Mouse (Mus musculus): ENCODE data around the gene Hist1h4d. TPM values are rescaled to one million over a fixed set of nuclear protein-coding genes. Genes with fewer than 3 reads are reported as not detected.
"Not testable (repeated sequence)": the region's sequence is repeated elsewhere in the genome, so short reads cannot be mapped to it uniquely, and the experiment has no call there.

The Hist1h4d gene
- polyA plus RNA-seq, 1 experiment from 2014 or later = 38.1 TPM

- H3K27ac ChIP-seq (replicated peaks; ENCODE audit: low read depth, low read length) = no peak overlapping the region
- no peaks in the 10 kb centered on the region for H3K27me3 ChIP-seq (ENCODE audit: control insufficient read depth, insufficient read depth, low read length)
- DNase-seq (no peak), ATAC-seq (ENCODE audit: low FRiP score, low TSS enrichment) (no peak)
- 77% methylated on average over 3 of the region's 3 CpGs for WGBS
- no peaks in the 10 kb centered on the region for H3K36me3 ChIP-seq (ENCODE audit: control insufficient read depth, insufficient read depth, low read length)
- H3K9ac ChIP-seq (replicated peaks; ENCODE audit: low read length) = no peak overlapping the region
- H3K9me3 ChIP-seq (ENCODE audit: control insufficient read depth, low read length) = no peaks in the 10 kb centered on the region
- no peak overlapping the region for H3K4me3 ChIP-seq (replicated peaks; ENCODE audit: low read depth, low read length)
- peak overlapping the region; percentile 79 for H3K4me2 ChIP-seq (ENCODE audit: low read length)
- H3K4me1 ChIP-seq (ENCODE audit: control insufficient read depth, insufficient read depth, low read length) = peaks cover 29% of the 10 kb centered on the region
Observed at GRCm38 (mm10) chr13:23537006-23537710, 44.2 kb upstream of the Hist1h4d start.

GRCm38 (mm10) chr13:23538249-23538648, 43.1 kb upstream of the Hist1h4d start:
- Histone ChIP-seq H3K27ac (replicated peaks; ENCODE audit: low read depth, low read length) (no peak overlapping the region), H3K9ac (replicated peaks; ENCODE audit: low read length) (no peak overlapping the region), H3K36me3 (ENCODE audit: control insufficient read depth, insufficient read depth, low read length) (no peaks in the 10 kb centered on the region), H3K9me3 (ENCODE audit: control insufficient read depth, low read length) (no peaks in the 10 kb centered on the region), H3K27me3 (ENCODE audit: control insufficient read depth, insufficient read depth, low read length) (no peaks in the 10 kb centered on the region), H3K4me1 (ENCODE audit: control insufficient read depth, insufficient read depth, low read length) (peaks cover 18% of the 10 kb centered on the region), H3K4me3 (replicated peaks; ENCODE audit: low read depth, low read length) (no peak overlapping the region), H3K4me2 (ENCODE audit: low read length) (no peak overlapping the region)
- ATAC-seq (ENCODE audit: low FRiP score, low TSS enrichment) (no peak), DNase-seq (no peak)
- WGBS = 80% methylated on average over 5 of the region's 5 CpGs

- not testable (repeated sequence) for H3K27me3 ChIP-seq (ENCODE audit: control insufficient read depth, insufficient read depth, low read length); ATAC-seq (ENCODE audit: low FRiP score, low TSS enrichment); H3K9me3 ChIP-seq (ENCODE audit: control insufficient read depth, low read length); H3K4me1 ChIP-seq (ENCODE audit: control insufficient read depth, insufficient read depth, low read length); H3K27ac ChIP-seq (replicated peaks; ENCODE audit: low read depth, low read length); H3K4me3 ChIP-seq (replicated peaks; ENCODE audit: low read depth, low read length); DNase-seq; H3K36me3 ChIP-seq (ENCODE audit: control insufficient read depth, insufficient read depth, low read length); H3K9ac ChIP-seq (replicated peaks; ENCODE audit: low read length); H3K4me2 ChIP-seq (ENCODE audit: low read length)
- 79% methylated on average over 1 of the region's 1 CpGs for WGBS
Observed at GRCm38 (mm10) chr13:23539821-23540220, 41.6 kb upstream of the Hist1h4d start.

GRCm38 (mm10) chr13:23541497-23541896, 39.9 kb upstream of the Hist1h4d start:
- no peaks in the 10 kb centered on the region for H3K27me3 ChIP-seq (ENCODE audit: control insufficient read depth, insufficient read depth, low read length)
- no peak overlapping the region for H3K9ac ChIP-seq (replicated peaks; ENCODE audit: low read length)
- no peak overlapping the region for H3K4me3 ChIP-seq (replicated peaks; ENCODE audit: low read depth, low read length)
- DNase-seq (no peak), ATAC-seq (ENCODE audit: low FRiP score, low TSS enrichment) (no peak)
- H3K36me3 ChIP-seq (ENCODE audit: control insufficient read depth, insufficient read depth, low read length) = no peaks in the 10 kb centered on the region
- H3K4me2 ChIP-seq (ENCODE audit: low read length) = no peak overlapping the region
- no peak overlapping the region for H3K27ac ChIP-seq (replicated peaks; ENCODE audit: low read depth, low read length)
- H3K9me3 ChIP-seq (ENCODE audit: control insufficient read depth, low read length) = no peaks in the 10 kb centered on the region
- H3K4me1 ChIP-seq (ENCODE audit: control insufficient read depth, insufficient read depth, low read length) = 0 out of 2 replicates have a peak, but pooled peaks cover 7% of the 10 kb centered on the region
- 87% methylated on average over 3 of the region's 3 CpGs for WGBS

GRCm38 (mm10) chr13:23542225-23542980, 39.0 kb upstream of the Hist1h4d start:
- DNase-seq = not testable (repeated sequence)

GRCm38 (mm10) chr13:23542999-23543607, 38.3 kb upstream of the Hist1h4d start, which contains the start of gene Hist1h2bh:
TSS of gene Hist1h2bh (minus strand) at chr13:23543392.
- 0% methylated on average over 34 of the region's 42 CpGs for WGBS
- Histone ChIP-seq H3K4me3 (replicated peaks; ENCODE audit: low read depth, low read length) (peak within 1 kb of the TSS; percentile 45), H3K9ac (replicated peaks; ENCODE audit: low read length) (peak within 1 kb of the TSS; percentile 34; the same call in 1 of the 2 replicates), H3K27ac (replicated peaks; ENCODE audit: low read depth, low read length) (peak within 1 kb of the TSS; percentile 76), H3K4me2 (ENCODE audit: low read length) (peak within 1 kb of the TSS; percentile 85)
- not testable (repeated sequence) for H3K9me3 ChIP-seq (ENCODE audit: control insufficient read depth, low read length); H3K36me3 ChIP-seq (ENCODE audit: control insufficient read depth, insufficient read depth, low read length); H3K4me1 ChIP-seq (ENCODE audit: control insufficient read depth, insufficient read depth, low read length); H3K27me3 ChIP-seq (ENCODE audit: control insufficient read depth, insufficient read depth, low read length)
- DNase-seq = peak; percentile 87
- ATAC-seq (ENCODE audit: low FRiP score, low TSS enrichment) = peak; percentile 87

More at GRCm38 (mm10) chr13:23542225-23542980, 39.0 kb upstream of the Hist1h4d start:
- 2% methylated on average over 3 of the region's 3 CpGs for WGBS
- H3K36me3 ChIP-seq (ENCODE audit: control insufficient read depth, insufficient read depth, low read length); H3K4me1 ChIP-seq (ENCODE audit: control insufficient read depth, insufficient read depth, low read length); H3K27me3 ChIP-seq (ENCODE audit: control insufficient read depth, insufficient read depth, low read length); ATAC-seq (ENCODE audit: low FRiP score, low TSS enrichment); H3K9me3 ChIP-seq (ENCODE audit: control insufficient read depth, low read length): not testable (repeated sequence)
- Histone ChIP-seq H3K4me3 (replicated peaks; ENCODE audit: low read depth, low read length) (peak overlapping the region; percentile 39), H3K27ac (replicated peaks; ENCODE audit: low read depth, low read length) (0 out of 2 replicates have a peak overlapping the region, but pooled peaks have one; percentile 70), H3K4me2 (ENCODE audit: low read length) (peak overlapping the region; percentile 85), H3K9ac (replicated peaks; ENCODE audit: low read length) (peak overlapping the region; percentile 27; the same call in 1 of the 2 replicates)

GRCm38 (mm10) chr13:23543965-23544786, 37.2 kb upstream of the Hist1h4d start, which contains the start of gene Hist1h3f:
TSS of gene Hist1h3f (plus strand) at chr13:23544052.
- Histone ChIP-seq H3K4me3 (replicated peaks; ENCODE audit: low read depth, low read length) (peak within 1 kb of the TSS; percentile 45), H3K27me3 (ENCODE audit: control insufficient read depth, insufficient read depth, low read length) (no peaks in the 10 kb centered on the region), H3K27ac (replicated peaks; ENCODE audit: low read depth, low read length) (peak within 1 kb of the TSS; percentile 88), H3K4me1 (ENCODE audit: control insufficient read depth, insufficient read depth, low read length) (no peaks in the 10 kb centered on the region), H3K36me3 (ENCODE audit: control insufficient read depth, insufficient read depth, low read length) (no peaks in the 10 kb centered on the region), H3K9me3 (ENCODE audit: control insufficient read depth, low read length) (no peaks in the 10 kb centered on the region), H3K4me2 (ENCODE audit: low read length) (peak within 1 kb of the TSS; percentile 85), H3K9ac (replicated peaks; ENCODE audit: low read length) (peak within 1 kb of the TSS; percentile 53; the same call in 1 of the 2 replicates)
- under 1% methylated on average over 31 of the region's 45 CpGs for whole genome bisulfite sequencing
- ATAC-seq (ENCODE audit: low FRiP score, low TSS enrichment) (peak; percentile 97), DNase-seq (peak; percentile 96)

- H3K9ac ChIP-seq (replicated peaks; ENCODE audit: low read length); H3K27me3 ChIP-seq (ENCODE audit: control insufficient read depth, insufficient read depth, low read length); H3K36me3 ChIP-seq (ENCODE audit: control insufficient read depth, insufficient read depth, low read length); DNase-seq; ATAC-seq (ENCODE audit: low FRiP score, low TSS enrichment); H3K9me3 ChIP-seq (ENCODE audit: control insufficient read depth, low read length); H3K4me1 ChIP-seq (ENCODE audit: control insufficient read depth, insufficient read depth, low read length): not testable (repeated sequence)
- peak overlapping the region; percentile 85 for H3K4me2 ChIP-seq (ENCODE audit: low read length)
- peak overlapping the region; percentile 88 for H3K27ac ChIP-seq (replicated peaks; ENCODE audit: low read depth, low read length)
- H3K4me3 ChIP-seq (replicated peaks; ENCODE audit: low read depth, low read length) = peak overlapping the region; percentile 45
- 1% methylated on average over 11 of the region's 14 CpGs for WGBS
Observed at GRCm38 (mm10) chr13:23544787-23545120, 36.6 kb upstream of the Hist1h4d start.

All from midbrain, embryonic 14.5 days (tissue).